Mouse (Mus musculus): Measurements from ENCODE around the gene Lingo4. TPM values are rescaled to one million over a fixed set of nuclear protein-coding genes. Genes with fewer than 3 reads are reported as not detected.

Lingo4 gene
- total RNA-seq, 1 experiment from 2014 or later = not detected

GRCm38 (mm10) chr3:94382308-94382707, 16.0 kb upstream of the Lingo4 start:
- no peak for ATAC-seq (replicated peaks; ENCODE audit: insufficient number of reproducible peaks, low FRiP score, low TSS enrichment, poor library complexity, severe bottlenecking)

- no peak for ATAC-seq (replicated peaks; ENCODE audit: insufficient number of reproducible peaks, low FRiP score, low TSS enrichment, poor library complexity, severe bottlenecking)
Observed at GRCm38 (mm10) chr3:94383476-94383875, 14.8 kb upstream of the Lingo4 start.

GRCm38 (mm10) chr3:94386671-94387070, 11.6 kb upstream of the Lingo4 start:
- no peak for ATAC-seq (replicated peaks; ENCODE audit: insufficient number of reproducible peaks, low FRiP score, low TSS enrichment, poor library complexity, severe bottlenecking)

GRCm38 (mm10) chr3:94387391-94387790, 10.9 kb upstream of the Lingo4 start:
- no peak for ATAC-seq (replicated peaks; ENCODE audit: insufficient number of reproducible peaks, low FRiP score, low TSS enrichment, poor library complexity, severe bottlenecking)

- no peak for ATAC-seq (replicated peaks; ENCODE audit: insufficient number of reproducible peaks, low FRiP score, low TSS enrichment, poor library complexity, severe bottlenecking)
Observed at GRCm38 (mm10) chr3:94388047-94388446, 10.3 kb upstream of the Lingo4 start.

GRCm38 (mm10) chr3:94389420-94389819, 8.9 kb upstream of the Lingo4 start:
- ATAC-seq (replicated peaks; ENCODE audit: insufficient number of reproducible peaks, low FRiP score, low TSS enrichment, poor library complexity, severe bottlenecking) = no peak

GRCm38 (mm10) chr3:94391001-94391400, 7.3 kb upstream of the Lingo4 start:
- no peak for ATAC-seq (replicated peaks; ENCODE audit: insufficient number of reproducible peaks, low FRiP score, low TSS enrichment, poor library complexity, severe bottlenecking)

GRCm38 (mm10) chr3:94392128-94392527, 6.2 kb upstream of the Lingo4 start:
- no peak for ATAC-seq (replicated peaks; ENCODE audit: insufficient number of reproducible peaks, low FRiP score, low TSS enrichment, poor library complexity, severe bottlenecking)

GRCm38 (mm10) chr3:94393049-94393448, 5.3 kb upstream of the Lingo4 start:
- ATAC-seq (replicated peaks; ENCODE audit: insufficient number of reproducible peaks, low FRiP score, low TSS enrichment, poor library complexity, severe bottlenecking) = no peak

GRCm38 (mm10) chr3:94396336-94396735, 2.0 kb upstream of the Lingo4 start:
- no peak for ATAC-seq (replicated peaks; ENCODE audit: insufficient number of reproducible peaks, low FRiP score, low TSS enrichment, poor library complexity, severe bottlenecking)

- no peak for ATAC-seq (replicated peaks; ENCODE audit: insufficient number of reproducible peaks, low FRiP score, low TSS enrichment, poor library complexity, severe bottlenecking)
Observed at GRCm38 (mm10) chr3:94396851-94397250, 1.5 kb upstream of the Lingo4 start.

- no peak for ATAC-seq (replicated peaks; ENCODE audit: insufficient number of reproducible peaks, low FRiP score, low TSS enrichment, poor library complexity, severe bottlenecking)
Observed at GRCm38 (mm10) chr3:94398943-94399481, 695 bp downstream of the Lingo4 start.

- no peak for ATAC-seq (replicated peaks; ENCODE audit: insufficient number of reproducible peaks, low FRiP score, low TSS enrichment, poor library complexity, severe bottlenecking)
Observed at GRCm38 (mm10) chr3:94399663-94400310, 1.5 kb downstream of the Lingo4 start.

GRCm38 (mm10) chr3:94402451-94402850, 4.1 kb downstream of the Lingo4 start:
- ATAC-seq (replicated peaks; ENCODE audit: insufficient number of reproducible peaks, low FRiP score, low TSS enrichment, poor library complexity, severe bottlenecking) = no peak

- no peak for ATAC-seq (replicated peaks; ENCODE audit: insufficient number of reproducible peaks, low FRiP score, low TSS enrichment, poor library complexity, severe bottlenecking)
Observed at GRCm38 (mm10) chr3:94404366-94405054, 6.2 kb downstream of the Lingo4 start.

- no peak for ATAC-seq (replicated peaks; ENCODE audit: insufficient number of reproducible peaks, low FRiP score, low TSS enrichment, poor library complexity, severe bottlenecking)
Observed at GRCm38 (mm10) chr3:94405561-94405960, 7.2 kb downstream of the Lingo4 start.

- ATAC-seq (replicated peaks; ENCODE audit: insufficient number of reproducible peaks, low FRiP score, low TSS enrichment, poor library complexity, severe bottlenecking) = no peak
Observed at GRCm38 (mm10) chr3:94412530-94412929, 14.2 kb downstream of the Lingo4 start.

- ATAC-seq (replicated peaks; ENCODE audit: insufficient number of reproducible peaks, low FRiP score, low TSS enrichment, poor library complexity, severe bottlenecking) = peak; percentile 100
Observed at GRCm38 (mm10) chr3:94413031-94413679, 14.8 kb downstream of the Lingo4 start, which contains the start of gene Tdrkh. Gene Tdrkh, plus strand, starts transcription at chr3:94413273.

- no peak for ATAC-seq (replicated peaks; ENCODE audit: insufficient number of reproducible peaks, low FRiP score, low TSS enrichment, poor library complexity, severe bottlenecking)
Observed at GRCm38 (mm10) chr3:94430980-94431379, 32.7 kb downstream of the Lingo4 start.

GRCm38 (mm10) chr3:94434305-94434704, 36.0 kb downstream of the Lingo4 start:
- ATAC-seq (replicated peaks; ENCODE audit: insufficient number of reproducible peaks, low FRiP score, low TSS enrichment, poor library complexity, severe bottlenecking) = no peak

Data from monocyte, adult 5-6 weeks (primary cell).